Mouse (Mus musculus): ENCODE results near the gene Ecsit.

Ecsit gene

DNA sequence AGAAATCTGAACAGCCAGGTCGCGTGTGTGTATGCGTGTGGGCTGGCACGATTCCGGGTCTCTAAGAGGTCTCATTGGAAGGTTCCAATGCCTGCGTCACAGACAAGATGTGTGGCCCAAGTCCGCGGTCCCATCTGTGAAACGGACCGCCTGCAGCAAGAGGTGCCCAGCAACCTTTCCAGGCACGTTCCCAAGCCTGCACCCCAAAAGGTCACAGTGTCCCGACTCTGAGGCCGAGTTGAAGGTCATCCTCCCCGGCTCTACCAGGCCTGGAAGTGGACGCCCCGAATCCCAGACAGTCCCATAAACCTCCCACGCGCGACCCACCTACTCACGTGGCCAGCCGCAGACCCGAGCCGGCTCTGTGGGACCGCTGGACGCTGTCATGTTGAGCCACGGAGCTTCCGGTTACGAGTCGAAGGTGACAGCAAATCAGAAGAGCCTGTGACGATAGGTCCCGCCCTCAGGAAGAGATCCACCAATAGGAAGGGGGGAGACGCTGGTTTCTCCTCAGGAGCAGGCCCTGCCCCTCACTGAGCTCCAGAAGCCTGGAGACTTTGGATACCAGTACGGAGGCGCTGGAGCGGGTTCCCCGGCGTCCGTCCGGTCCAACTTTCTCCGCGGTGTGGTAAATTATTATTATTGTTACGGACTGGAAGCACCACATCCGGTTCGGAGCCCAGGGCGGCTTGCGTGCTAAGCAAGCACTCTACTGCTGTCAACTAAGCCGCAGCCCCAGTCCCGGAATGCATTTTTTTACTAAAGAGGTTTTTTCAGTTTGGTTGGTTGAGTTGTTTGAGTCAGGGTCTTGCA, at the start of gene Ecsit:
TSS of gene Ecsit (minus strand) at position 417 of the 813 bp plus-strand sequence.
- peak; percentile 96 for DNase-seq

DNA sequence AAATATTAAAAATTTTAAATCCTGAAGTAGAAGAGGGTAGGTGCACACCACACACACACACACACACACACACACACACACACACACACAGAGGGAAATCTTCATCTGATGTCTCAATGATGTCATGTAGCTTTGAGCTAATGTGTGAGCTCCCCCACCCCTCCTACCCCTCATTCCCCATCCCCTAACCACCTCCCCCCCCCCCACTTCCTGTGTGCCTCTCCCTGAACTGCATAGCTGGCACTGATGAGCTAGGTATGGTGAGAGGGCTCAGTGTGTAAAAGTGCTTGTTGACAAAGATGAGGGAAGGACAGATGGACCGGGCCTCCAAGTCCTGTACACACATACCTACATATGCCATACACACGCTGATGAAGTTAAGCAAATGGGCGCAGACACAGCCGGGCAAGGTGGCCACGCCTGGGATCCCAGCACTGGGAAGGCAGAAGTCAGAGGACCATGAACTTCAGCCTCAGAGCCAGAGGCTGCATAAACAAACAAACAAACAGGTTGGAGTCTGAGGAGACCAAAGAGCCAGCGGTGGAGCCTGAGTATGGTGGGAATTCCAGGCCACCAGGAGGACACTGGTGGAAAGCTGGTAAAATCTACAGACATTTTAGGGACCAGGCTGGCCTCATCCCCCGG, 49.1 kb upstream of the Ecsit start:
- DNase-seq, result no peak

DNA sequence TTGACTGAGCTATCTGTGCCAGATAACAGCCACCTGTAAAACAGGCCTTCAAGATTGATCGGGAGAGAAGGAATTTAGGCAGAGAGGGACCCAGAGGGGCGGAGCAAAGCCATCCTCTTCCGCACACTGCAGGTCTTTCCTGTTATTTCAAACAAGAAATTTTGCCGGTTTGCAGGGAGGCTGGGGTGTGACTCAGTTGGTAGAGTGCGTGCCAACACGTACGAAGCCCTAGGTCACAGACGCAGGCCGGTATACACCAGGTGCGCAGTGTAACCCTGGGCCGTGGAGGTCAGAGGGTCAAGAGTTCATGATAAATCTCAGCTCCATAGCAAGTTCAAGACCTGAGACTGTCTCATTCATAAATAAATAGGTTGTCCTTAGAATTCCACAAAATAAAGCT, 47.0 kb upstream of the Ecsit start:
- DNase-seq, result no peak

DNA sequence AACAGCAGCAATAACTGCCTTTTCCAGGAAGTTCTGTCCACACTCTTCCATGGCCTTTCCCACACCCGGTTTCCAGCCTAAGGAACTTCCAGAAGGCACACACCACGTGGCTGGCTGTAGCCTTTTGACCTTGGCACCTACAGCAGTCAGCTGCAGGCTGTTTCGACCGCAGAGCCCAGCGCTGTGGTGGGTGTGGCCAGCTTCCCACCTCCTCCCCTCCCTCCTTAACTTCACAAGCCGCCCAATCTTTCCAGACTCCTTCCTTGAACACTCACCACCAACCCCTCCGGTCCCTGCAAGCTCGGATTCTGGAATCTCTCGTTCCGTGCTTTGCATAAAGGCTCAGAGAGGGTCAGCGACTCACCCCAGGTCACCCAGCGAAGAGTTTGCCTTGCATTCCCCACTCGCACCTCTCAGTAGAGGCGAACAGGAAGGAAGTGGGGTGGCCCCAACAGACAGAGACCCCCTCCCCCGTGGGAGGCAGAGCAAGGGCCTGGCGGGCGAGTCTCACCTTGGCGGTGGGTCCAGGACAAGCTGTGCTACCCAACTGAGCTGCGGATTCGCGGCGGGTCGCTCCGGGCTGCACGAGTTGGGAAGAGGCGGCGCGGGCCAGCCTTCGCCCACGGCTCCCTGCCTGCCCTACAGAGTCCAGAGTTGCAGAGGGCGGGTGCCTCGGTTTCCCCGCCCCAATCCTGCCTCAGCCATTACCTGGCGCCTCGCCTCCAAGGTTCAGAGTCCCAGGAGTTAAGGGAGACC, 46.2 kb upstream of the Ecsit start:
- peak; percentile 10 to 20 for DNase-seq

DNA sequence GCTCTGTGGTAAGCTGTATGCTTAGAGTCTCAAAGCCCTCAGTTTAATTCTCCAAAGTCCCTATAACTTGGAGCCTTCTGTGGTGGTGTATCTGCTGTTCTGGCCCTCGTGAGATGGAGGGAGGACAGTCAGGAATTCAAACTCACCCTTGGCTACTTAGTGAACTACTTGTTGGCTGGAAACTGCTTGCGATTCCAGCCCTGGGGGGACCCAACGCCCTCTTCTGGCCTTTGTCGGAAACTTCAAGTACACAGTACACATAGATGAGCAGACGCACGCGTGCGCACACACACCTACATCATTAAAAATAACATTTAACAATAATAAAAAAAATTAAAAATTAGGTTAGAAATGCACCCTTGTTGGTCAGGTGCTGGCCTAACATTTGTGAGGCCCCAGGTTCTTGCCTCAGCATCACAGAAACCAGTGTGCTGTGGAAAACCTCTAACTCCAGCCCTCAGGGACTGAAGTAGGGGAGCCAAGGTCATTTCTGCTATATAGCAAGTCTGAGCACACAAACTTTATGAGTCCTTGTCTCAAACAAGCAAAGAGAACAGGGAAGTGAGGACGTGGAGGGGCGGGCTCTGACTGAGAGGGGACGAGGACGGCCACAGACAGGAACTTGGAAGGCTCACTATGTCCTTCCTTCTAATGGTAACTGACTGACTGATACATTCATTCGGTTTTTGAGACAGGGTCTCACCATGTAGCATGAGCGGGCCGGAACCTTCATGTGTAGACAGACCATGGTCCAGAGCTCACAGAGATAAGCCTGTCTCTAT, 40.2 kb upstream of the Ecsit start:
- DNase-seq, result no peak

DNA sequence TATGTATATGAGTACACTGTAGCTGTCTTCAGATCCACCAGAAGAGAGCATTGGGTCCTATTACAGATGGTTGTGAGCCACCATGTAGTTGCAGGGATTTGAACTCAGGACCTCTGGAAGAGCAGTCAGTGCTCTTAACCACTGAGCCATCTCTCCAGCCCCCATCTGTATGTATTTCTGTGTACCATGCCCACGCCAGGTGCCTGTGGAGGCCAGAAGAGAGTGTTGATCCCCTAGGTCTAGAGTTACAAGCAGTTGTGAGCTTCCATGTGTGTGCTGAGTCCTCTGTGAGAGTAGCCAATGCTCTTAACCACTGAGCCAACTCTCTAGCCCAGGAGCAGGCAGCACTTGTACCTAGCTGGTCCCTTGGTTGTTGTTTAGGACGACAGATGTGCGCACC, 38.9 kb upstream of the Ecsit start:
- DNase-seq, result no peak

DNA sequence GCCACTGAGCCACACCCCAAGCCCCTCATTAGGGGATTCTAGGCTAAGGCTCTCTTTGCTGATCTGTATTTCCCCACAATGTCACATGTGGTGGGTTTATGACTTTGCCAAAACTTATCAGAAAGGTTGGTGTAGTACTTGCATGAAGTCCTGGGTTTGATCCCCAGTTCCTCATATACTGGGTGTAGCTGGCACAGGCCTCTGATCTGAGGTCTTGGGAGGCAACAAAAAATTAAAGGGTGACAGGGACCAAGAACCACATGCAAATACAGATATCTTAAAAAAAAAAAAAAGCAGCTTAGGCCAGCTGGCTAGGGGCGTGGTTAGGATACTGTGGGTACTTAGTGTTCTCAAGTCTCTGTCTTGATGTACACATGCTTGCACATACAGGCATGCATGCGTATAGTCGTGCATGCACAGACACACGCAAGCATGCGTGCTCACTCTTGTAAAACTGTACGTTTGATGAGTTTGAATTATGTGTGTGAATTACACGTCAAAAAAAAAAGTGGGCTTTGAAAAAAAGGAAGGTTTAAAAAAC, 37.9 kb upstream of the Ecsit start:
- DNase-seq, result no peak

DNA sequence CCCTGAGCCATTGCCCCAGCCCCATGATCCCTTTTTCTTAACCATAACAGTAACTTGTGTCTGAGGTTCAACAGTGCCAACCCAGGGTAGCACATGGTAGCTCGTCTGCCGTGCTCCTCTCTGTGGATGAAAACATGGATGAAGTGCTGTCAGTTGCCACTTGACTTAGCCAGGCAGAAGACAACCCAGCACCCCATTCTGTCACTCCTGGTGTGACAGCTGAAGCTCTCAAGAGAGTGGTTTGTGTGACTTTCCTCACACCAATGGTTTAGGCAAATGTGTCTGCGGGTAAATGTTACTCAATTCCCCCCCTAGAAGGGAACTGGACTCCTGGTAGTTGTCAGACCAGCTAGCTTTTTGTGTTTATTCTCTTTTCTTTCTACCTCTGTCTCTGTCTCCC, 36.8 kb upstream of the Ecsit start:
- DNase-seq, result no peak

DNA sequence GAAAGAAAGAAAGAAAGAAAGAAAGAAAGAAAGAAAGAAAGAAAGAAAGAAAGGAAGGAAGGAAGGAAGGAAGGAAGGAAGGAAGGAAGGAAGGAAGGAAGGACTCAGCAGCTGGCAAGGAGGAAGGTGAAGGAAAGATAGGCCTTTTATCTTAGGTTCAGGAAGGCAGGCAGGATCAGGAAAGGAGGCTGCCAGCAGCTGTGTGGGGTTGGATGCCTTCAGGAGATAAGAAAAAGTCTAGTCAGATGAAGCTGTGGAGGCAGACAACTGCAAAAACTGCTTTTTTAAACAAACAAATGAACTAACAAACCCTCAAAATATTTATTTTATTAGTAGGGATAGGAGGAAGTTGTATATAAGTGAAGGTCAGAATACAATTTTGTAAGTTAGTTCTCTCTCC, 36.3 kb upstream of the Ecsit start:
- no peak for DNase-seq

DNA sequence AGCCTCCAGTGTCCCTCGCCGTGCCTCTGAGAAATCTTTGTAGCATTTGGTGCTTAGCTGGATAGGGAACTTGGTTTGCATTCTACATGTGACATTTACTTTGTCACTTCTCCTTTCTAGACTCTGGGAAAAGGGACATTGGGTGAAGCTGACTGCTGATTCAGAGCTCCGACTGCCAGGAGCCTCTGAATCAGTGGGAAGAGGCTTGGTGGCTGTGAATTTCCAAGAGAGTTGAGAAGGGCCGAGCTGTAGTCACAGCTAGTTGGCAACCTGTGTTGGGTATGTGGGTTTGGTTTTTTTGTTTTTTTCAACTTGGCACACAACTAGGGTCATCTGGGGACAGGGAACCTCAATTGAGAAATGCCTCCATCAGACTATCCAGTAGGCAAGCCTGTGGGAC, 34.3 kb upstream of the Ecsit start:
- DNase-seq, result no peak

DNA sequence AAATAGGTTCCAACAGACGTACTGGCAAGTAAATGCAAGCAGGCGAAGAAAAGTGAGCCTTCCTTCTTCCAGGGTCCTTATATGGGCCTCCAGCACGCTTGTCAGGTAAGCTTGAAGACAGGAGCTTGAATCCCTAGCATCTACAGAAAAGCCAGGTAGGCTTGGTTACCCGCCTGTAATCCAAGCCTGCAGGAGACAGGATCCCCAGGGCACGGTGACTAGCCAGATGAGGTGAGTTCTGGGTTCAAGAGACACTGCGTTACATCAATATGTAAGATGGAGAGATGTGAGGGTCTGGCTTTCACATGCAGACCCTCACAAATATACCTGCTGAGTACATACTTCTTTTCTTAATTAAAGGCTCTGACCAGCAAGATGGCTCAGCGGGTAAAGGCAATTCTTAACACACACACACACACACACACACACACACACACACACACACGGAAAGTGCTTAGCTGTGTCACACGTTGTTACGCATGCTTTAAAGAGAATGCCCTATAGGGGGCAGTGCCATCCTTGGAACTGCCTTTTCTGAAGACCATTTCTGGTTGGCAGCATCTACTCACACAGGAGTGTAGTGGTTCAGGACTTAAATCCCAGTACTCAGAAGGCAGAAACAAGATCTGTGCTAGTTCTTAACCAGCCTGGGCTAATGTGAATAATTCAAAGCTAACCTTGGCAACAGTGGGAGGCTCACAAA, 32.7 kb upstream of the Ecsit start:
- DNase-seq, result peak; percentile 79 to 87

DNA sequence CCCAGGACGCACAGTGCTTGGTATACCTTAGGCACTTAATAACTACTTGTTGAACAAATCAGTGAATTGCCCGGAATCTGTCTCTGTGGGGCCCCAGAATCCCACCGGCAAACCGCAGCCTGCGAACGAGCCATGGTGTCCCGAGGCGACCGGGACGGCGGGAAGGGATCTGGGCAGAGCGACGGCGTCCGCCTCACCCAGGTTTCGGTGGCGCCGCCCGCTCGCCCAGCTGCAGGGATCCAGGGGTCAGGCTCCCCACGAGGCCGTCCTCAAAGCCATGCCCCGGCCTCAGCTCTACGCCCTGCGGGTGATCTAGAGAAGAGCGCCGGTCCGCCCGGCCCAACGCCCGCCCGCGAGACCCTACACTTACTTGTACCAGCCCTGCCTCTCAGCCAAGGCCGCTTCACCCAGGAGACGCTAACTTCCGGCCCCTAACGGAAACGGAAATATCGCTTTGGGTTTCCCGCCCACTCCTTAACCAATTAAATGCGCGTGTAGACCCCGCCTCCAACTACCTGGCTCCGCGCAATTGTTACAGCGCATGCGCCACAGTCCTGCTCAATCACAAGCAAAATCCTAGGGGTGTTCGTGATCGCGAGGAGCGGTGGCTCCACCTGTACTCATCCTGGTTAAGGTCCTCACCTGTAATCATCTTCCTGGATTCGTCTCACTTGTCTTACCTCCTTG, 31.6 kb upstream of the Ecsit start, which contains the start of gene Elof1:
TSS of gene Elof1 (minus strand) at position 433 of the 687 bp plus-strand sequence.
- DNase-seq, result peak; percentile 95 to 97

DNA sequence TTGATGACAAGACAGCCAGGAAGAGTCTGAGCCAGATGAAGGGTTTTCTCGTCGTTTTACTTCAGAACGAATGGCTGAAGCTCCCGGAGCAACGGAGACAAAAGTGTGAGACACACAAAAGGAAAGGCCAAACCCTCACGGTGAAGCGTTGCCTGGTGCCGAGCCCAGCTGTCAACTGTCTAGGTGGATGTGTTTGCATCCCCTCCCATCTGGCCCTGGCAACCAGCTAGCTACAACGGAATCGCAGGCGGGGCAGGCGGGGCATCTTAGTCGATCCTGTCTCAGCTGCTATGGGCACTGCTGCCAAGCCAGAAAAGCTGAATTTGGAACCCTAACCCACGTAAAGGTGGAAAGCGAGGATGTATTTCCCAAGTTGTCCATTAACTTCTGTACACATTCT, 30.8 kb upstream of the Ecsit start:
- peak; percentile 75 to 81 for DNase-seq

DNA sequence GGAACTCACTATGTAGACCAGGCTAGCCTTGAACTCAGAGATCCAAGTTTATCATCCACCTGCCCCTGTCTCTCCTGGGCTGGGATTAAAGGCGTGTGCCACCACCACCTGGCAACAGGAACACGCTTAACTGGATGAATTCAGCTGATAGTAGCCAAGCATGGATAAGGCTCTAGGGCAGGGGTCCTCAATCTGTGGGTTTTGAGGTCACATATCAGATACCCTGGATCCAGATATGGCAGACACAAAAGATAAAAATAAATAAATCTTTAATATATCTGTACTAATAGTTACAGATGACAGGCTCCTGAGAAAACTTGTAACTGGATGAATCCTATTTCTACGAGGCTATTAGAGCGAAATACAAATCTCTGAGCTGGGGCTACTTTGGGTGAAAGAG, 30.4 kb upstream of the Ecsit start:
- no peak for DNase-seq

DNA sequence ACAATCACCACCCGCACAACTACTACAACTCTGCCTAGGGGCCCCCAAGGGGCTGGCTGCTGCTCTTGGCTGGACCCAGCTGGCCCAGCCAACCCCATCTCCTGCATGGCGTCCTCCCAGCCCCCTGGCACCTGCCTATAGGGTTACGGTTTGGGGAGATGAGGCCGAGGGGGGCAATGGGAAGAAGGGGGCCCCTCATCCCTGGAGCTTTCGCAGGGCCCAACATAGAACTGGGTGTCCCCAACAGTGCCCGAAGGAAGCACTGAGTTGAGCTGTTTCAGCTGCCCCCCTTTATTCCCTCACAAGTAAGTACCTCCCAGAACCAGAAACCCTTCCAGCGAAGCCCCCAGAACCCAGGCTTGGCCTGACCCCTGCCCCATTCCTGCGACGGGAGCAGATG, 23.0 kb upstream of the Ecsit start:
- peak in 1 of 2 experiments; percentile 7 for DNase-seq

DNA sequence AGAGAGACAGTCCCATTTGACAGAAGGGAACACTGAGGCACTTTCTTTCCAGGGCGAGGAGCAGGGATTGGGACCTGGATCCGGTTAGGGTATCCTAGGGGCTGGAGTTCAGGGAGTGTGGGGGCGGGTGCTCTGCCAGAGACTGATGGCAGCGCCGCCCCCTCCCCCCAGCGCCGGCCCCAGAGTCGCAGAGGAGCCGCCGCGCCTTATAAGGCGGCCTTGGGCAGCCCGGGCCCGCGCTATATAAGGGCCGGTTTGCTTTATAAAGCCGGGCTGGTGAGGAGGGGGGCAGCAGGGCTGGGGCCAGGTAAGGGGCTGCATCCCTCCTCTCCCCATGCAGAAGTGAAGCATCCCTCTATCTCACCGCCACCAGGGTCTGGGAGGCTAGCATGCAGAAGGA, 14.7 kb upstream of the Ecsit start:
- peak in 1 of 2 experiments; percentile 9 for DNase-seq

DNA sequence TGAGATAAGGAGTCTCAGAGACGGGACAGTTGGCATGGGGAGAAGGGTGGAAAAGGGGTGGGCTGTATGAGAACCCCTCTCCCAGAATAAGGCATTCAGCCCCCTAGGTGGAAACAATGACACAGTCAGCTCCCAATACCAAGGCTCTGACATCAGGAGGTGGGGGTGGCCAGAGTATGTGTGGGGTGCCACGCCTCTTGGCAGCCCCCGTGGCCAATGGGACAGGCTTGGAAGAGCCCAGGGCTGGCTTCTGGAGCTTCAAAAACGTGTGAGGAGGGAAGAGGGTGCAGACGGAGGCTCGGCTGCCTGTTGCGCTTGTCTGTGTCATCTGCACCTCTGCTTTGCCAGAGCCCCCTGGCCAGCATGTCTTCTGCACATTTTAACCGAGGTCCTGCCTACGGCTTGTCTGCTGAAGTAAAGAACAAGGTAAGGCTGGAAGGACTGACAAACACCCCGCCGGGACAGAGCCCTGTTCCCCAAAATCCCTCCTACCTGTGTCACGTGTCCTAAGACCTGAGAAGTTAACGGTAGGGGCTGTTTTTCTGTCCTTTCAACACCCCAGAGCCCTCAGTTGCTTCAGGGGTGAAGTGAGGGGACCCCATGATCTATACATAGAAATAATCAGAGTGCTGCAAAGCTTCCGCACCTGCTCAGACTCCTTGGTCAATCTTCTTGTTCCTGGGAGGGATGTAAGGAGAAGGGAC, 13.9 kb upstream of the Ecsit start, which contains the start of gene Cnn1:
TSS of gene Cnn1 (plus strand) at position 224 of the 704 bp plus-strand sequence.
- peak; percentile 45 to 47 for DNase-seq

DNA sequence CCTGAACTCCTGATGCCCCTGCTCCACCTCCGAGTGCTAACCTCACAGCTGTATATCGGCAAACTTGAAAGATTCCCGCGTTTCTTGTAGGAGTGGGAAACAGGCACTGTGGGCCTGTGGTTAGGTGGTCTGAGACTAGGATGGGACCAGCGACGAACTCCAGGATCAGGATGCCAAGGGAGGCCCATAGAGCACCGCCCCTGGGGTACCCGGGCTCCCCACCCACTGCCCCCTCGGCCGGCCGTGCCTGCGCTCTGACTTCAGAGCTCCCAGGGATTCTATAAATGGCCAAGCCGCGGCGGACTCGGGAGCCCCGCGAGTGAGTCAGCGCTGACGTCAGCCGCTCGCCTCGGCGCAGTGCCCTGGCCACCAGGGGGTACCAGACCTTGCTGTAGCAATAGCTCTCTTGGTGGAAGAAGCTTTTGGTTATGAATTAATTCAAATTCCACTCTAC, 10.6 kb upstream of the Ecsit start:
- peak; percentile 91 to 92 for DNase-seq

DNA sequence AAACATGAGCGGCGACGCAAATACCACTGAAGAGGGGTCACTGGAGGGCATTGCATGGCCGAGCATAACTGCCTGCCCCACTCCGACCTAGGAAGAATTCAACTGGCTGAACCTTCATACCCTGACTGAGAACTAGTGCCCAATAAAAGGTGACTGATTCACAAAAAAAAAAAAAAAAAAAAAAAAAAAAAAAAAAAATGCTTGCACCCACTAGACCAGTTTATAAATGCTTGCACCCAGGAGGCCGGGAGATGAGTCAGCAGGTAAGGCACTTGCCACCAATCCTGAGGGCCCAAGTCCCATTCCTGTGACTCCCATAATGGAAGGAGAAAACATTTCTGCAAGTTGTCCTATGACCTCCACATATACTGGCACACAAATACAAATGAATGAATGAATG, 7.5 kb upstream of the Ecsit start:
- DNase-seq, result no peak

DNA sequence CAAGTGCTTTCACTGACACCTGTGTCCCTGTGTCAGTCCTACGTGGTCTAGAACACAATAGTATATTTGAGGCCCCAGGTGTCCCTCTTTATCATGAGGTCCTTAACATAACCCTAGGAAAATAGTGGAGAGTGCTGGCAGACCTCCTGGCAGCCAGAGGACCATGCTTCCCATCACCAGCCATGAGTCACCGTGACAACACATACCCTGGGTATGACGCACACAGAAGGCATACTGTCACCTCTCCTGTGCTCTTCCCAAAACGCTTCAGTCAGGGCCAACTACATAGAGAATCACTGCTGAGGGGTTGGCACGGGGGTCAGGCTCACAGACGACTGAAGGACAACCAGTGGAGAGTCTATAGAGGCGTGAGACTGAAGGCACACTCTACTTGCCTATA, 4.7 kb upstream of the Ecsit start:
- DNase-seq, result no peak
